Mouse (Mus musculus): ENCODE data around the gene Ube2g1. TPM values are rescaled to one million over a fixed set of nuclear protein-coding genes. Genes with fewer than 3 reads are reported as not detected.
"Not testable (repeated sequence)": the region's sequence is repeated elsewhere in the genome, so short reads cannot be mapped to it uniquely, and the experiment has no call there.

The Ube2g1 gene
- total and polyA plus RNA-seq, 2 experiments from 2014 or later, result 40.1 to 68.1 TPM

GRCm38 (mm10) chr11:72689115-72689514 is 82.0 kb downstream of the Ube2g1 start:
- H3K4me3 ChIP-seq (ENCODE audit: low read length), result peak overlapping the region; percentile 89
- no peak overlapping the region for H3K27ac ChIP-seq
- H3K9ac ChIP-seq (replicated peaks; ENCODE audit: low read length), result no peak overlapping the region
- ATAC-seq, result no peak
- TF ChIP-seq CTCF (IDR thresholded peaks at IDR 0.05; ENCODE audit: low read depth), result no peak
- DNase-seq (ENCODE audit: low spot score), result no peak
- no peaks in the 10 kb centered on the region for H3K9me3 ChIP-seq (ENCODE audit: low read length)
- H3K27me3 ChIP-seq (ENCODE audit: insufficient read depth, low read length), result no peaks in the 10 kb centered on the region
- H3K4me1 ChIP-seq (ENCODE audit: insufficient read depth, low read length), result peaks cover 11% of the 10 kb centered on the region; the same call in 1 of the 2 replicates
- H3K4me2 ChIP-seq (ENCODE audit: low read depth, low read length), result peak overlapping the region; percentile 84
- H3K36me3 ChIP-seq (ENCODE audit: insufficient read depth, low read length), result no peaks in the 10 kb centered on the region
- 82% methylated on average over 3 of the region's 3 CpGs for WGBS

GRCm38 (mm10) chr11:72689551-72690510 is 82.7 kb downstream of the Ube2g1 start, which contains the start of gene Ankfy1:
Gene Ankfy1, plus strand, starts transcription at chr11:72690006.
- Histone ChIP-seq H3K36me3 (ENCODE audit: insufficient read depth, low read length) (no peaks in the 10 kb centered on the region), H3K4me1 (ENCODE audit: insufficient read depth, low read length) (peaks cover 11% of the 10 kb centered on the region; the same call in 1 of the 2 replicates), H3K4me3 (ENCODE audit: low read length) (peak within 1 kb of the TSS; percentile 89), H3K9me3 (ENCODE audit: low read length) (no peaks in the 10 kb centered on the region), H3K27ac (peak within 1 kb of the TSS; percentile 93), H3K9ac (replicated peaks; ENCODE audit: low read length) (peak within 1 kb of the TSS; percentile 93), H3K4me2 (ENCODE audit: low read depth, low read length) (peak within 1 kb of the TSS; percentile 84), H3K27me3 (ENCODE audit: insufficient read depth, low read length) (no peaks in the 10 kb centered on the region)
- DNase-seq (ENCODE audit: low spot score) (peak; percentile 97), ATAC-seq (peak; percentile 98)
- TF ChIP-seq CTCF (IDR thresholded peaks at IDR 0.05; ENCODE audit: low read depth), result no peak
- under 1% methylated on average over 56 of the region's 56 CpGs for WGBS

DNA sequence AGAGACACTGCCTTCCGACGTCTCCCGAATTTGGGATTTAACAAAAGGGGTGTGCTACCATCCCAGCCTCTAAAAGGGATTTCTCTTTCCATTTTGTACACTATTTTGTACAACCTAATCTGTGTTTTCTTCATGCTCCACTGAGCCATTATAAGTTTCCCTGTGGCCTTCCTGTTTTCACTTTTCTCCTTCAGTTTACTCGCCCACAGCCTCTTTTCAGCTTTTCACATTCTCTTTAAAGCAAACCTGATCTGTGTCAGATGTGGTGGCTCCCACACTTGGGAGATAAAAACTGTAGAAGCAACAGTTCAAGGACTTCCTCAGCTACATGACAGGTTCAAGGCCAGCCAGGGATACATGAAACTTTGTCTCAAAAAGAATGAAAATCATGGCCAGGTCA is 85.3 kb downstream of the Ube2g1 start:
- H3K9me3 ChIP-seq (ENCODE audit: low read length), result 0 out of 2 replicates have a peak, but pooled peaks cover under 1% of the 10 kb centered on the region
- peaks cover 11% of the 10 kb centered on the region; the same call in 1 of the 2 replicates for H3K4me1 ChIP-seq (ENCODE audit: insufficient read depth, low read length)
- WGBS, result 80% methylated on average over 4 of the region's 4 CpGs
- H3K9ac ChIP-seq (replicated peaks; ENCODE audit: low read length), result no peak overlapping the region
- TF ChIP-seq CTCF (IDR thresholded peaks at IDR 0.05; ENCODE audit: low read depth), result no peak
- ATAC-seq (no peak), DNase-seq (ENCODE audit: low spot score) (no peak)
- no peak overlapping the region for H3K27ac ChIP-seq
- no peak overlapping the region for H3K4me2 ChIP-seq (ENCODE audit: low read depth, low read length)
- no peaks in the 10 kb centered on the region for H3K27me3 ChIP-seq (ENCODE audit: insufficient read depth, low read length)
- no peaks in the 10 kb centered on the region for H3K36me3 ChIP-seq (ENCODE audit: insufficient read depth, low read length)
- no peak overlapping the region for H3K4me3 ChIP-seq (ENCODE audit: low read length)

- Histone ChIP-seq H3K36me3 (ENCODE audit: insufficient read depth, low read length) (no peaks in the 10 kb centered on the region), H3K27me3 (ENCODE audit: insufficient read depth, low read length) (no peaks in the 10 kb centered on the region), H3K9ac (replicated peaks; ENCODE audit: low read length) (no peak overlapping the region), H3K4me3 (ENCODE audit: low read length) (no peak overlapping the region), H3K27ac (no peak overlapping the region), H3K9me3 (ENCODE audit: low read length) (0 out of 2 replicates have a peak, but pooled peaks cover 4% of the 10 kb centered on the region), H3K4me2 (ENCODE audit: low read depth, low read length) (no peak overlapping the region), H3K4me1 (ENCODE audit: insufficient read depth, low read length) (peaks cover 11% of the 10 kb centered on the region; the same call in 1 of the 2 replicates)
- ATAC-seq, result no peak
- TF ChIP-seq CTCF (IDR thresholded peaks at IDR 0.05; ENCODE audit: low read depth), result no peak
- 89% methylated on average over 3 of the region's 3 CpGs for WGBS
- DNase-seq (ENCODE audit: low spot score), result no peak
Measured at GRCm38 (mm10) chr11:72695025-72695424, 87.9 kb downstream of the Ube2g1 start.

DNA sequence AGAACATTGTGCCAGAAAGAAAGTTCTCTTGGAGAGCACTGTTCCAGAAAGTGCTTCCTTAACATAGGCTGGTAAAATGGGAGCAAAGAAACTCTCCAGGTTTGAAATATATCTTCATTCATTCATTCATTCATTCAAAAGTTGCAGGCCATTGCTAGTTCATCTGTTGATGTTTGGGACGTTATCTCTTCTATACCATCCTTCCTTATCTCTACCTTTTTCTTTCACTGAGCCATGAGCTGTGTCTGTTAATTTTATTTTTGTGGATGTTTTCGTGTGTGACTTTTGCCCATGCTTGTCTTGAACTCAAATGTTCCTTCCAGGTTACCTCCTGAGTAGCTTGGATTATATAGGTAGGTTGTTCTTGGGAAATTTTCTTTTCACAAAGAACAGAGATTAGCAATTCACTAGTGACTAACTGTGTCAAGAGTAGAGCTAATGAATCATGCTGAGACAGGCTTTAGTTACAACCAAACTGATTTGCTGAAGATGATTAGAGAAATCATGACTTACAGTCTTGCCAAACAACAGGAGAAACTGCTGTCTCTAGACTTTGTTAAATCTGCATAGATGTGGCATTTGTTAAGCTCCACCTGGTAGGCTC is 89.4 kb downstream of the Ube2g1 start:
- WGBS, result 94% methylated on average over 2 of the region's 2 CpGs

DNA sequence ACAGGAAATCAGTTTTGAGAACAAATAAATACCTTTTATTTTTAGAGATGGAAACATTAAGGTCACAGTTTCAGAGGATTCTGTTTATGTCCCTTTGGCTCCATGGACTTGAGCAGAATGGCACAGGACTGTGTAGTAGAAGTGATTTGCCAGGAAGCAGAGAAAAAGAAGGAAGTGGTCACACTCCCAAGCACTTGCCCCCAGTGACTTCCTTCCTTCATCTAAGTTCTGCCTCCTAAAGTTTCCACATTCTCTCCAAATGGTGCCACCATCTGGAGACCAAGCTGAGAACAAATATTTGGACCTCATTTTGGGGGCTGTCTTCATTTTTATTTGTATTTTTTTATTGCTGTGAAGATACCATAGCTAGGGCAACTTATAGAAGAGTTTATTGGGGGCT is 90.2 kb downstream of the Ube2g1 start:
- ATAC-seq (no peak), DNase-seq (ENCODE audit: low spot score) (no peak)
- Histone ChIP-seq H3K9me3 (ENCODE audit: low read length) (0 out of 2 replicates have a peak, but pooled peaks cover 4% of the 10 kb centered on the region), H3K9ac (replicated peaks; ENCODE audit: low read length) (no peak overlapping the region), H3K27ac (no peak overlapping the region), H3K4me2 (ENCODE audit: low read depth, low read length) (no peak overlapping the region), H3K4me3 (ENCODE audit: low read length) (no peak overlapping the region), H3K36me3 (ENCODE audit: insufficient read depth, low read length) (no peaks in the 10 kb centered on the region), H3K4me1 (ENCODE audit: insufficient read depth, low read length) (no peaks in the 10 kb centered on the region; the same call in 1 of the 2 replicates), H3K27me3 (ENCODE audit: insufficient read depth, low read length) (no peaks in the 10 kb centered on the region)
- TF ChIP-seq CTCF (IDR thresholded peaks at IDR 0.05; ENCODE audit: low read depth), result no peak

More for the DNA sequence above, 89.4 kb downstream of the Ube2g1 start:
- no peaks in the 10 kb centered on the region for H3K27me3 ChIP-seq (ENCODE audit: insufficient read depth, low read length)
- TF ChIP-seq CTCF (IDR thresholded peaks at IDR 0.05; ENCODE audit: low read depth), result no peak
- H3K4me3 ChIP-seq (ENCODE audit: low read length), result no peak overlapping the region
- H3K9me3 ChIP-seq (ENCODE audit: low read length), result 0 out of 2 replicates have a peak, but pooled peaks cover 4% of the 10 kb centered on the region
- ATAC-seq, result no peak
- no peaks in the 10 kb centered on the region for H3K36me3 ChIP-seq (ENCODE audit: insufficient read depth, low read length)
- H3K27ac ChIP-seq, result no peak overlapping the region
- H3K9ac ChIP-seq (replicated peaks; ENCODE audit: low read length), result no peak overlapping the region
- no peak overlapping the region for H3K4me2 ChIP-seq (ENCODE audit: low read depth, low read length)
- no peak for DNase-seq (ENCODE audit: low spot score)
- peaks cover 4% of the 10 kb centered on the region; the same call in 1 of the 2 replicates for H3K4me1 ChIP-seq (ENCODE audit: insufficient read depth, low read length)

DNA sequence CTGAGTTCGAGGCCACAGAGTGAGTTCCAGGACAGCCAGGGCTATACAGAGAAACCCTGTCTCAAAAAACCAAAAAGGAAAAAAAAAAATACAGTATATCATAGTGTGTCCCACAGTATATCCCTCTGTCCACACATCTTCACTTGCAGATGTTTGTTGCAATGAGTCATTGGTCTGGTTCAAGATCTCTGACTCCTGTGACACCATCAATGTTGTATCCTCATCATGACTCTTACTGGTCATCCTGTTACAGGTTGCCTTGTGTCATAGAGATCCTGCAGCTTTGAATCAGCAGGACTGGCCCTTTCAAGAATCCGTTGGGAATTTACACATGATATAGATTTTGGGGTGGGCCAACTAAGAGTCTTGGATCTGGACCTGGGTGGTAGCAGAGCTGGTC is 98.0 kb downstream of the Ube2g1 start:
- DNase-seq (ENCODE audit: low spot score); H3K9ac ChIP-seq (replicated peaks; ENCODE audit: low read length); H3K9me3 ChIP-seq (ENCODE audit: low read length); H3K4me2 ChIP-seq (ENCODE audit: low read depth, low read length); H3K27ac ChIP-seq; H3K36me3 ChIP-seq (ENCODE audit: insufficient read depth, low read length); H3K4me1 ChIP-seq (ENCODE audit: insufficient read depth, low read length); H3K4me3 ChIP-seq (ENCODE audit: low read length); H3K27me3 ChIP-seq (ENCODE audit: insufficient read depth, low read length); ATAC-seq: not testable (repeated sequence)
- 94% methylated on average over 2 of the region's 2 CpGs for WGBS
